Mouse (Mus musculus): ENCODE data around the gene Fam13c.

DNA sequence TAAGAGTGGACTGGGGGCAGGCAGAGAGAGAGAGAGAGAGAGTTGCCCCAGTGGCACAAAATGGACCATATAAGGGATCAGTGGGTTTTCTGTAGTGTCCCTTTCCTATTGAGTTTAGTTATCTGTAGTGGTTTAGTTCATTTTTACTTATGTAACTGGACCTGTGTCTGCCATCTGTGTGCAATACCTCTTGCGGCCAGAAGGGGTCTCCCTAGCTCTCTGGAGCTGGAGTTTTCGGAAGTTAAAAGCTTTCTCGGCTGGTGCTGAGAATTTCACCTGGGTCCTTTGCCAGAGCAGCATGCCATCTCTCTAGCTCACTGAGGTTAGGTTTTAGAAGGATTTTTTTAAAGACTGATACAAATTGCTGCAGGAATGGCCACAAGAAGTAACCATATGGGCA lies 67.6 kb downstream of the Fam13c start:
- TF ChIP-seq POLR2A (IDR thresholded peaks at IDR 0.05; ENCODE audit: insufficient read depth, low read depth, low read length) (no peak), CTCF (IDR thresholded peaks at IDR 0.05; ENCODE audit: insufficient read depth, low read depth, low read length) (no peak)

All from olfactory bulb, adult 2 months (tissue).